Mouse (Mus musculus) lung, postnatal 25 days (tissue): Measurements from ENCODE around the gene Pifo.

Experiments
- DNase-seq: peaks from one replicate; pipeline ENCODE4 v3.0.0; 2022; ENCODE audit warnings: low spot score

Pifo gene

DNA sequence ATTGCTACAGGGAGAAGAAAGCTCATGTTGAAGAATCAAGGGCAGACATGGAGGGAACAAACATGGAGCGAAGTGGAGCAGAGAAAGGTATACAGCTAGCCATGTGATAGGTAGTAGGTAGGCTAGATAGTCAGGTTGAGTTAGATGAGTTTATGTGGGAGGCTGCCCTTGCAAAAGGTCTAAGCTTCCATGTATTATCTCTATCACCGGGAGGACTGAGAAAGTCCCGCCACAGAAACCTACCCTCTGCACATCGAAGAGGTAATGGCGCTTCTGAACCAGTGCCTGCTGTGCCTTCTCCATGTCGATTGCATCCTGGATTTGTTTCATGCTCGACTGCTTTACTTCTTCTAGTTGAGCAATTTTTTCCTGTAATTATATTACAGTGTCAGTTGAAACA is 63.1 kb downstream of the Pifo start:
- DNase-seq = no peak
